Mouse (Mus musculus) lung, embryonic 16.5 days (tissue): ENCODE measurements at regions not wholly inside any gene's neighbourhood (a gene's known extent, or its start where the extent isn't known, plus 50 kb on each side); places are given as distances from the start of the nearest gene placed in this dataset.
A peak's percentile ranks its signal among the peaks of the same experiment; 100 is the strongest.

Experiments
- ATAC-seq: fragments of 200-750 bp; cut with Nextera tagmentation; 2 replicates; pipeline ENCODE4 v1.8.0; 2017; ENCODE audit warnings: low read depth, mild to moderate bottlenecking, moderate library complexity
- H3K27ac ChIP-seq: fragments of 300-500 bp; sonication (generic); 2 replicates; pipeline ENCODE4 v1.5.1; 2014; ENCODE audit warnings: mild to moderate bottlenecking, control low read depth, low read length
- H3K27me3 ChIP-seq: fragments of 300-500 bp; sonication (generic); 2 replicates; pipeline ENCODE4 v1.6.1; 2014; ENCODE audit warnings: low read depth, low read length, mixed read lengths; ENCODE audit not compliant: control insufficient read depth, insufficient read depth
- H3K36me3 ChIP-seq: fragments of 300-500 bp; sonication (generic); 2 replicates; pipeline ENCODE4 v1.6.1; 2014; ENCODE audit warnings: low read length; ENCODE audit not compliant: control insufficient read depth, insufficient read depth
- H3K4me1 ChIP-seq: fragments of 300-500 bp; sonication (generic); replicated peaks from 2 replicates; pipeline ENCODE4 v1.6.1; 2014; ENCODE audit warnings: low read length, mixed read lengths; ENCODE audit not compliant: control insufficient read depth, insufficient read depth
- H3K4me2 ChIP-seq: fragments of 300-500 bp; sonication (generic); 2 replicates; pipeline ENCODE4 v1.6.1; 2014; ENCODE audit warnings: low read depth, low read length, control low read depth
- H3K4me3 ChIP-seq: fragments of 300-500 bp; sonication (generic); 2 replicates; pipeline ENCODE4 v1.5.1; 2014; ENCODE audit warnings: mild to moderate bottlenecking, low read length, control low read depth
- H3K9ac ChIP-seq: fragments of 300-500 bp; sonication (generic); 2 replicates; pipeline ENCODE4 v1.6.1; 2014; ENCODE audit warnings: low read length, control low read depth
- H3K9me3 ChIP-seq: fragments of 300-500 bp; sonication (generic); 2 replicates; pipeline ENCODE4 v1.6.1; 2016; ENCODE audit warnings: low read length; ENCODE audit not compliant: control insufficient read depth
- WGBS: fragments of 180-500 bp; shearing (Covaris S2); extraction: QIAGEN DNeasy Blood & Tissue Kit; methylation state at CpG from one replicate; pipeline ENCODE4 v1.1.7; 2014; 5-methylcytosine and 5-hydroxymethylcytosine counted together

- no peak overlapping the region for H3K4me2 ChIP-seq
- no peak overlapping the region for H3K27ac ChIP-seq
- H3K9me3 ChIP-seq, result no peaks in the 10 kb centered on the region
- no peaks in the 10 kb centered on the region for H3K4me1 ChIP-seq
- no peaks in the 10 kb centered on the region for H3K27me3 ChIP-seq
- H3K36me3 ChIP-seq, result no peaks in the 10 kb centered on the region
- no peak overlapping the region for H3K4me3 ChIP-seq
- no peak overlapping the region for H3K9ac ChIP-seq
- 0 out of 2 replicates have a peak, but pooled peaks have one; percentile 28 for ATAC-seq
- 25% methylated on average over 8 of the region's 8 CpGs for WGBS
Observed at GRCm38 (mm10) chr1:149556381-149556780, 404.7 kb downstream of the Pla2g4a start.

GRCm38 (mm10) chr1:149555355-149556007, 405.6 kb downstream of the Pla2g4a start:
- WGBS, result 75% methylated on average over 6 of the region's 6 CpGs

GRCm38 (mm10) chr1:149546076-149546475, 415.0 kb downstream of the Pla2g4a start:
- H3K4me2 ChIP-seq, result no peak overlapping the region
- H3K4me3 ChIP-seq, result no peak overlapping the region
- H3K9me3 ChIP-seq, result no peaks in the 10 kb centered on the region
- no peak for ATAC-seq
- 83% methylated on average over 3 of the region's 3 CpGs for WGBS
- H3K27ac ChIP-seq, result no peak overlapping the region
- H3K36me3 ChIP-seq, result no peaks in the 10 kb centered on the region
- H3K4me1 ChIP-seq, result no peaks in the 10 kb centered on the region
- H3K9ac ChIP-seq, result no peak overlapping the region
- no peaks in the 10 kb centered on the region for H3K27me3 ChIP-seq

More at GRCm38 (mm10) chr1:149555355-149556007, 405.6 kb downstream of the Pla2g4a start:
- H3K36me3 ChIP-seq, result no peaks in the 10 kb centered on the region
- H3K27ac ChIP-seq, result no peak overlapping the region
- H3K9ac ChIP-seq, result no peak overlapping the region
- H3K4me1 ChIP-seq, result no peaks in the 10 kb centered on the region
- H3K4me2 ChIP-seq, result no peak overlapping the region
- no peaks in the 10 kb centered on the region for H3K9me3 ChIP-seq
- no peak; the same call in 1 of the 2 replicates for ATAC-seq
- H3K4me3 ChIP-seq, result no peak overlapping the region
- no peaks in the 10 kb centered on the region for H3K27me3 ChIP-seq

- 36% methylated on average over 2 of the region's 2 CpGs for WGBS
- Histone ChIP-seq H3K9ac (no peak overlapping the region), H3K27ac (no peak overlapping the region), H3K4me3 (no peak overlapping the region), H3K9me3 (no peaks in the 10 kb centered on the region), H3K27me3 (no peaks in the 10 kb centered on the region), H3K36me3 (no peaks in the 10 kb centered on the region), H3K4me1 (no peaks in the 10 kb centered on the region), H3K4me2 (no peak overlapping the region)
- ATAC-seq, result no peak
Observed at GRCm38 (mm10) chr1:149541386-149541785, 419.7 kb downstream of the Pla2g4a start.

- H3K9ac ChIP-seq, result no peak overlapping the region
- no peak for ATAC-seq
- H3K27me3 ChIP-seq, result no peaks in the 10 kb centered on the region
- 77% methylated on average over 3 of the region's 3 CpGs for WGBS
- no peak overlapping the region for H3K27ac ChIP-seq
- no peak overlapping the region for H3K4me3 ChIP-seq
- no peaks in the 10 kb centered on the region for H3K9me3 ChIP-seq
- no peaks in the 10 kb centered on the region for H3K36me3 ChIP-seq
- no peak overlapping the region for H3K4me2 ChIP-seq
- no peaks in the 10 kb centered on the region for H3K4me1 ChIP-seq
Observed at GRCm38 (mm10) chr1:149533651-149534050, 427.4 kb downstream of the Pla2g4a start.
